Mouse (Mus musculus) liver, embryonic 15.5 days (tissue): ENCODE measurements around the gene Strn4. TPM values are rescaled to one million over a fixed set of nuclear protein-coding genes. Genes with fewer than 3 reads are reported as not detected.

Experiments
- ATAC-seq: fragments of 200-750 bp; cut with Nextera tagmentation; 2 replicates; pipeline ENCODE4 v1.8.0; 2017; ENCODE audit warnings: moderate number of reproducible peaks, mild to moderate bottlenecking, moderate library complexity; ENCODE audit not compliant: insufficient read depth
- H3K27ac ChIP-seq: fragments of 300-500 bp; sonication (generic); replicated peaks from 2 replicates; pipeline ENCODE4 v1.5.1; 2015; ENCODE audit warnings: mild to moderate bottlenecking, inconsistent platforms
- H3K27me3 ChIP-seq: fragments of 300-500 bp; sonication (generic); 2 replicates; pipeline ENCODE4 v1.6.1; 2015; ENCODE audit warnings: mild to moderate bottlenecking, inconsistent platforms
- H3K36me3 ChIP-seq: fragments of 300-500 bp; sonication (generic); replicated peaks from 2 replicates; pipeline ENCODE4 v1.6.1; 2015; ENCODE audit warnings: moderate library complexity, mild to moderate bottlenecking, inconsistent platforms
- H3K4me1 ChIP-seq: fragments of 300-500 bp; sonication (generic); replicated peaks from 2 replicates; pipeline ENCODE4 v1.6.1; 2015; ENCODE audit warnings: inconsistent platforms
- H3K4me2 ChIP-seq: fragments of 300-500 bp; sonication (generic); 2 replicates; pipeline ENCODE4 v1.6.1; 2015; ENCODE audit warnings: moderate library complexity, mild to moderate bottlenecking, inconsistent platforms
- H3K4me3 ChIP-seq: fragments of 300-500 bp; sonication (generic); replicated peaks from 2 replicates; pipeline ENCODE4 v1.5.1; 2015; ENCODE audit warnings: mild to moderate bottlenecking, inconsistent platforms
- H3K9ac ChIP-seq: fragments of 300-500 bp; sonication (generic); 2 replicates; pipeline ENCODE4 v1.6.1; 2015; ENCODE audit warnings: moderate library complexity, mild to moderate bottlenecking, inconsistent platforms
- H3K9me3 ChIP-seq: fragments of 300-500 bp; sonication (generic); replicated peaks from 2 replicates; pipeline ENCODE4 v1.6.1; 2016; ENCODE audit warnings: inconsistent platforms
- WGBS: fragments of 180-500 bp; shearing (Covaris S2); methylation state at CpG from one replicate; pipeline ENCODE4 v1.1.7; 2015; ENCODE audit warnings: mixed read lengths; ENCODE audit not compliant: insufficient replicate concordance; 5-methylcytosine and 5-hydroxymethylcytosine counted together
- polyA plus RNA-seq: library from polyadenylated mRNA; unstranded; fragments of >200 nt; fragmentation: Nextera tagmentation; extraction: Ambion mirVana; gene quantifications from 2 replicates; pipeline ENCODE4 v1.2.1, GENCODE M21; 2015

Strn4 gene
- polyA plus RNA-seq, 1 experiment from 2014 or later: 30.9 TPM

DNA sequence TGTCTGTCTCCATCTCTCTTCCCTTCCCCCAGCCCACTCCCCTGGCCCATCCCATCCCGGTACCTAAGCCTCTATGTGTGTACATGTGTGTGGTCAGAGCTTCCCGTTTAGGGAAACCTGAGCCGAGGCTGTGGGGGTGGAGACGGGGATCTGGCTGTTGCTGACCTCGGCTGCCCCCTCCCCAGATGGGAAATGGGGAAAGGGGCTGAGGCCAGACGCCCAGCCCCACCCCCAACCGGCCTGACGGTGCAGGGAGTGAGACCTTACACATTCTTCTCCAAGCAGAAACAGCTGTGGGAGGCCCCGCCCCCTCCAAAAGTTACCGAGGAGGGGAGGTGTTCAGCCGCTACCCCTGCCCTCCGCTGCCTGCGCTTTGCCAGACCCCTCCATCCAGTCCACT, 60.9 kb downstream of the Strn4 start:
- ATAC-seq: no peak
- Histone ChIP-seq H3K36me3 (no peaks in the 10 kb centered on the region), H3K4me1 (peaks cover 36% of the 10 kb centered on the region), H3K27me3 (peaks cover 43% of the 10 kb centered on the region), H3K9ac (no peak overlapping the region), H3K27ac (no peak overlapping the region), H3K4me3 (no peak overlapping the region), H3K9me3 (no peaks in the 10 kb centered on the region), H3K4me2 (0 out of 2 replicates have a peak overlapping the region, but pooled peaks have one; percentile 93)
- WGBS: 16% methylated on average over 13 of the region's 13 CpGs

DNA sequence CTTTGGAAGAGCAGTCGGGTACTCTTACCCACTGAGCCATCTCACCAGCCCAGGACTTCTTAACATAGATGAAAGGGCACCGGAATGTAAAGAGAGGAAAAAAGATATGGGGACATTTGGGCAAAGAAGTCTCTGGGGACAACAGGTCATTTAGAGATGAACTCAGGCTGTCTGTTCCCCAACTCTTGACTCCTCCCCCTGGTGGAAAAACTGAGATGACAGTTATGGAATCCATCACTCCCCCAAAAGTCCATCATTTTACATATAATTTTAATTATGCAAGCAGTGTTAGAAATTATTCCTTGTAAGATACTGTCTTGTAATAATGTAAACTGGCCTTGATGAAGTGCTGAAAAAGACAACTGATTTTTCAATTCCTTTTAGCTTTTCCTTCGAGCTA, 62.0 kb downstream of the Strn4 start:
- WGBS: 57% methylated on average over 3 of the region's 3 CpGs
- H3K27ac ChIP-seq: no peak overlapping the region
- no peak overlapping the region for H3K4me3 ChIP-seq
- peaks cover 54% of the 10 kb centered on the region for H3K27me3 ChIP-seq
- H3K9me3 ChIP-seq: no peaks in the 10 kb centered on the region
- no peak overlapping the region for H3K4me2 ChIP-seq
- peaks cover 36% of the 10 kb centered on the region for H3K4me1 ChIP-seq
- no peak for ATAC-seq
- H3K9ac ChIP-seq: no peak overlapping the region
- H3K36me3 ChIP-seq: no peaks in the 10 kb centered on the region

DNA sequence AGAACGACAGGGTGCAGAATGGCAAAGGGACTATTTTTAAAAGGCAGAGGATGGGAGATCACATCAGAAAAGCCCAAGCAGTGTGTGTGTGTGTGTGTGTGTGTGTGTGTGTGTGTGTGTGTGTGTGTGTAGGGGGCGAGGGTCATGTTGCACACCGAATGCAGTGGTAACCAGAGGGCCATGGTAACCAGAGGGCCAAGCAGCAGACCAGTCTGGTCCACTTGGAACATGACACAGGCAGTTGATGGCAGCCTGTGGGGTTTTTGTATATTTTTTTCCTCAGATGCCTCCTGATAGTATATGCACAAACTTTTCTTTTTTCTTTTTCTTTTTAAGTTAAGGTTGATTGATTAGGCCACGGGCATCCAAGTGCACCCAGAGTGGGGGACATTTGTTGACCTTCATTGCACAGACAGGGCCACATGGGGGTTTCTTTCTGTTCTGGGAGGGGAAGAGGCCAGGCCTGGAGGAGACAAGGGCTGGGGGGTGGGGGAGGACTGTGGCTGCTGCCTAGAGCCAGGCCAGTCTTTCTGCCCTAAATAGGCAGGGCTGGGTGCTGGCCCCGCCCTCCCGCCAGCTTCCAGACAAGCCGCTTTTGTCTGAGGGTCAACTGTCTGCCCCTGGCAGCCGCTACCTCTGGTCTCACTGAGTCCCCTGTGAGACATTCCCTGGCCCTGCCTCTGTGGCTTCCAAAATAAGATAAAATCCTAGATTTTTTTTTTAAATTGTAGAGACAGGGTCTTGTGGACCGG, 64.3 kb downstream of the Strn4 start:
- no peak overlapping the region for H3K4me2 ChIP-seq

DNA sequence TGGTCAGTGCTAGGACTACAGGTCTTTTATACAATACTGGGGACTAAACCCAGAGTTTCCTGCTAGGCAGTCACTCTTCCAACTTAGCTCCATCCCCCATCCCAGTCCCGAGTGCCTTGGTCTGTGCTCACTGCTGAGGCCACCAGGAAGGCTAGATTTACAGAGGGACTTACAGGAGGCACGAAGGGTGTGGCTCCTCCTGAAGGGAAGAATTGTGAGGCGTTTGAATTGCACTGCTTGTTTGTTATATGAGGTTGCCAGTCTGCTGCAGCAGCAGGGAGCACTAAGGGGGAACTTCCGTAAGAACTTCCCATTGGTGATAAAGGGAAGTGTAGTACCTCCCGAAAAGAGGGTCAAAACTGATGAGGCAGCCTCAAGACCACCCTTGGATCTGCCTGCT, 64.9 kb downstream of the Strn4 start:
- Histone ChIP-seq H3K4me2 (no peak overlapping the region), H3K36me3 (0 out of 2 replicates have a peak, but pooled peaks cover 2% of the 10 kb centered on the region), H3K27ac (no peak overlapping the region)

More for the DNA sequence above, 64.3 kb downstream of the Strn4 start:
- no peak for ATAC-seq
- peaks cover 77% of the 10 kb centered on the region for H3K27me3 ChIP-seq
- H3K4me3 ChIP-seq: no peak overlapping the region
- no peak overlapping the region for H3K9ac ChIP-seq
- WGBS: 31% methylated on average over 9 of the region's 9 CpGs
- no peaks in the 10 kb centered on the region for H3K36me3 ChIP-seq
- H3K9me3 ChIP-seq: no peaks in the 10 kb centered on the region
- peaks cover 27% of the 10 kb centered on the region for H3K4me1 ChIP-seq
- no peak overlapping the region for H3K27ac ChIP-seq

DNA sequence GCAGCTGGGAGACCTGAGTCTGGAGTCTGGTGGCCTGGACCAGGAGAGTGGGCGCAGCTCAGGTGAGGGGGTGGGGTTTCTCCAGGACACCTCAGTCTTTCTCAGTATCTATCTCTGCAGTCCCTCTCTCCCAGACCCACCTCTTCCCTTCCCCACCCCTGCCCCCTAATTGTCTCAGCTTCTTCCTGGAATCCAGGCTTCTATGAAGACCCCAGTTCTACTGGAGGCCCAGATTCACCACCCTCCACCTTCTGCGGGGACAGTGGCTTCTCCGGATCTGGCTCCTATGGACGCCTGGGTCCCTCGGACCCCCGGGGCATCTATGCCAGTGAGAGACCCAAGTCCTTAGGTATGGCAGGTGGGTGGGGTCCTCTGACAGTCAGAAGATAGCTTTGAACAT, 67.5 kb downstream of the Strn4 start:
- no peak overlapping the region for H3K4me3 ChIP-seq
- peaks cover 86% of the 10 kb centered on the region for H3K27me3 ChIP-seq
- no peak overlapping the region for H3K4me2 ChIP-seq
- no peak for ATAC-seq
- 71% methylated on average over 6 of the region's 6 CpGs for WGBS
- H3K9me3 ChIP-seq: peaks cover 14% of the 10 kb centered on the region
- H3K36me3 ChIP-seq: 0 out of 2 replicates have a peak, but pooled peaks cover 6% of the 10 kb centered on the region
- H3K27ac ChIP-seq: no peak overlapping the region
- H3K4me1 ChIP-seq: peaks cover 17% of the 10 kb centered on the region
- no peak overlapping the region for H3K9ac ChIP-seq

More for the DNA sequence above, 64.9 kb downstream of the Strn4 start:
- no peak overlapping the region for H3K9ac ChIP-seq
- WGBS: 14% methylated on average over 5 of the region's 5 CpGs
- H3K4me1 ChIP-seq: peaks cover 28% of the 10 kb centered on the region
- peaks cover 6% of the 10 kb centered on the region for H3K9me3 ChIP-seq
- ATAC-seq: no peak
- H3K27me3 ChIP-seq: peaks cover 78% of the 10 kb centered on the region
- H3K4me3 ChIP-seq: no peak overlapping the region

DNA sequence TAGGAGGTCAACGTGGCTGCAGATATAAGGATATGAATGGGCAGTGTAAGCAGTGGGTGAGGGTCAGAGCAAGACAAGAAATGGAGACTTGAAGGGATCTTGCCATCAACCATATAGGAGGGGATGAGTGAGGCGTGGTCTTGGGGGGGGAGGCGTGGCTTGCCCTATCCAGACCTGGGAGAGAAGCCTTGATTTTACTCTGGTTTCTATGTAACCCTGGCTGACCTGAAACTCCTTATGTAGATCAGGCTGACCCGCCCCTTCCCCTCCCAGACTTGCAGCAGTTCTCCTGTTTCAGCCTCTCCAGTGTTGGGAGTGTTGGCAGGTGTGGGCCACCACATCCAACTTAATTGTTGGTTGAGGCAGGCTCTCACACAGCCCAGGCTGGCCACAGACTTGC, 68.6 kb downstream of the Strn4 start:
- peaks cover 14% of the 10 kb centered on the region for H3K9me3 ChIP-seq
- no peak for ATAC-seq
- WGBS: 38% methylated on average over 4 of the region's 4 CpGs
- no peak overlapping the region for H3K4me2 ChIP-seq
- 0 out of 2 replicates have a peak, but pooled peaks cover 6% of the 10 kb centered on the region for H3K36me3 ChIP-seq
- H3K4me3 ChIP-seq: no peak overlapping the region
- peaks cover 93% of the 10 kb centered on the region for H3K27me3 ChIP-seq
- H3K27ac ChIP-seq: no peak overlapping the region
- H3K4me1 ChIP-seq: peaks cover 17% of the 10 kb centered on the region
- no peak overlapping the region for H3K9ac ChIP-seq

DNA sequence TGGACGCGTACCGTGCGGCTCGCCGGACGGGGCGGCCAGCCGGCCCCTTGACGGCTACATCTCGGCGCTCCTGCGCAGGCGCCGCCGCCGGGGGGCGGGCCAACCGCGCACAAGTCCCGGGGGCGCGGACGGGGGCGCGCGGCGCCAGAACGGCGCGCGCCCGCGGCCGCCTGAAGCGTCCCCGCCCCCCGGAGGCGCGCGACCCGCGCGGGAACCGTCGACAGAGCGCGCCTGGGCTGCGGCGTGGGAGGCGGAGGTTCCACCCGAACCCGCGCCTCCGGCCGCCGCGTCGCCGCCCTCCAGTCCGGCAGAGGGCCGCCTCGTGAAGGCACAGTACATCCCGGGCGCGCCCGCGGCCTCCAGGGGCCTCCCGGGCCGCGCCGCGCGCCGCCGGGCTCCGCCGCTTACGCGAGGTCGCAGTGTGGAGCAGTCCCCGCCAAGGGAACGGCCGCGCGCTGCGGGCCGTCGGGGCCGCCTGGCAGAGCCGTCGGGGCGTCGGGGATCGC, 69.6 kb downstream of the Strn4 start:
- H3K27me3 ChIP-seq: peaks cover 98% of the 10 kb centered on the region
- H3K4me2 ChIP-seq: peak overlapping the region; percentile 48
- 0 out of 2 replicates have a peak, but pooled peaks cover 6% of the 10 kb centered on the region for H3K36me3 ChIP-seq
- H3K9ac ChIP-seq: no peak overlapping the region
- peak; percentile 5; the same call in 1 of the 2 replicates for ATAC-seq
- H3K9me3 ChIP-seq: peaks cover 14% of the 10 kb centered on the region
- no peak overlapping the region for H3K27ac ChIP-seq
- peak overlapping the region; percentile 36 for H3K4me3 ChIP-seq
- 12% methylated on average over 82 of the region's 95 CpGs for WGBS
- peaks cover 12% of the 10 kb centered on the region for H3K4me1 ChIP-seq

DNA sequence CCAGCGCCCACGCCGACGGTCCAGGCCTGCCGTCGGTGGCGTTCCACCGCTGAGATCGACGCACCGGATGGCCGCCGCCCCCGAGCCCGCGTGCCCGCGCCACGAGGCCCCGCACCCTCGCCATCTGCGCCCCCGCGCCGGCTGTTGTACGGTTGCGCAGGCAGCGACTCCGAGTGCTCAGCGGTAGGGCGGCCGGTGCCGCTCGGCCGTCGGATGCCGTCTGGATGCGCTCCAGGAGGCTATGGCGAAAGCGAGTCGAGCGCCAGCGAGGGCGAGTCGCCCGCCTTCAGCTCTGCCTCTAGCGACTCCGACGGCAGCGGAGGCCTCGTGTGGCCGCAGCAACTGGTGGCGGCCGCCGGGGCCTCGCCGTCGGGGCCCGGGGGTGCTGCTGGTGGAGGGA, 70.2 kb downstream of the Strn4 start:
- 42% methylated on average over 58 of the region's 59 CpGs for WGBS
- Histone ChIP-seq H3K4me2 (no peak overlapping the region), H3K4me3 (peak overlapping the region; percentile 36; the same call in 1 of the 2 replicates)

More for the DNA sequence above, 70.2 kb downstream of the Strn4 start:
- Histone ChIP-seq H3K27ac (no peak overlapping the region), H3K36me3 (0 out of 2 replicates have a peak, but pooled peaks cover 6% of the 10 kb centered on the region), H3K9me3 (peaks cover 14% of the 10 kb centered on the region), H3K9ac (no peak overlapping the region), H3K27me3 (peaks cover 99% of the 10 kb centered on the region), H3K4me1 (peaks cover 9% of the 10 kb centered on the region)
- ATAC-seq: no peak

Other genes starting within 250 kb of the Strn4 start
- 2.4 and 2.7 TPM in 2 replicates for gene Arhgap35, start 200.9 kb upstream of the Strn4 start, polyA plus RNA-seq
- not detected in 2 replicates for gene Ceacam15, start 140.2 kb upstream of the Strn4 start, polyA plus RNA-seq
- gene Ceacam9, start 94.0 kb upstream of the Strn4 start, polyA plus RNA-seq: not detected in 2 replicates
- gene Ap2s1, start 77.5 kb upstream of the Strn4 start, polyA plus RNA-seq: 162 and 176 TPM in 2 replicates
- gene Slc1a5, start 34.5 kb upstream of the Strn4 start, polyA plus RNA-seq: 120 and 144 TPM in 2 replicates
- 8.2 and 9.0 TPM in 2 replicates for gene Fkrp, start 843 bp downstream of the Strn4 start, polyA plus RNA-seq
- gene Prkd2, start 27.0 kb downstream of the Strn4 start, polyA plus RNA-seq: 3.2 and 3.8 TPM in 2 replicates
- gene Dact3, start 59.4 kb downstream of the Strn4 start, polyA plus RNA-seq: 0.14 and 0.17 TPM in 2 replicates
- gene Gng8, start 75.9 kb downstream of the Strn4 start, polyA plus RNA-seq: 0.13 TPM in 2 replicates
- gene Ptgir, start 90.6 kb downstream of the Strn4 start, polyA plus RNA-seq: 1.2 TPM in 2 replicates
- gene Calm3, start 108.2 kb downstream of the Strn4 start, polyA plus RNA-seq: 79.0 and 83.9 TPM in 2 replicates
- gene Pnmal2, start 128.8 kb downstream of the Strn4 start, polyA plus RNA-seq: 0.44 and 0.60 TPM in 2 replicates
- 0.05 TPM in 1 of 2 replicates, not detected in the other for gene Pnmal1, start 143.8 kb downstream of the Strn4 start, polyA plus RNA-seq
- 0.06 TPM in 1 of 2 replicates, not detected in the other for gene Gm42372, start 167.2 kb downstream of the Strn4 start, polyA plus RNA-seq
- gene Ccdc8, start 176.8 kb downstream of the Strn4 start, polyA plus RNA-seq: 3.7 and 3.9 TPM in 2 replicates
- gene Ppp5c, start 212.0 kb downstream of the Strn4 start, polyA plus RNA-seq: 43.2 and 45.3 TPM in 2 replicates
- 31.4 and 37.5 TPM in 2 replicates for gene Hif3a, start 246.5 kb downstream of the Strn4 start, polyA plus RNA-seq